Mouse (Mus musculus): ENCODE data around the gene Arid2.
A peak's percentile ranks its signal among the peaks of the same experiment; 100 is the strongest.
"Not testable (repeated sequence)": the region's sequence is repeated elsewhere in the genome, so short reads cannot be mapped to it uniquely, and the experiment has no call there.

The Arid2 gene

DNA sequence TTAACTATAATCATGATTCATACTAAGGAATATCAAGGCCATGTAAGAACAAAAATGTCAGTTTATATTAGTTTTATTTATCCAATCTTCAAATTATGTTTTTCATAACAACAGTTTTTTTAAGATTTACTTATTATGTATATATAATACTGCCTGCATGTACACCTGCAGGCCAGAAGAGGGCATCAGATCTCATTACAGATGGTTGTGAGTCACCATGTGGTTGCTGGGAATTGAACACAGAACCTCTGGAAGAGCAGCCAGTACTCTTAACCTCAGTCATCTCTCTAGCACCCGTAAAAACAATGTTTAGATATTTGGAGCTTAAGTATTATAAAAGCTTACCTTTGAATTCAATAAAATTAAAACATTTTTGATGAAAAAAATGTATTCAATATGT, 146.9 kb downstream of the Arid2 start:
- DNase-seq: no peak

DNA sequence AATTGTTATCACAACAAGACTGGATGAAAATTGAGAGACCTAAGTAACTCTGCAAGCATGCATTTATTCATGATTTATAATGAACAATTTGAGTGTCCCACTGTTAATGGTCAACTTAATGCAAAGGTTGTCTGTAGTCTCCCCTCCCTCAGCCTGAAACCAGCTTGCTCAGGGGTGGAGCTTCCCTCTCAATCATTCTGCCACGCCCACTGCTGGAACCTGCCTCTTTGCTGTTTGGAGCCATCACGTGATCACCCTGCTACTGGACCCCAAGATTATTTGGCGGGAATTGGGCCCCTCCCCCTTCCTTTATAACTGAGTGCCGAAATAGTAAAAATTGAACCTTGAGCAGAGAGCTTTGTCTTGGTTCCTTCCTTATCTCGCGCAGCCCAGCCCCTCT, 154.2 kb downstream of the Arid2 start:
- not testable (repeated sequence) for DNase-seq

GRCm38 (mm10) chr15:96446785-96447184, 159.5 kb downstream of the Arid2 start:
- DNase-seq: no peak

DNA sequence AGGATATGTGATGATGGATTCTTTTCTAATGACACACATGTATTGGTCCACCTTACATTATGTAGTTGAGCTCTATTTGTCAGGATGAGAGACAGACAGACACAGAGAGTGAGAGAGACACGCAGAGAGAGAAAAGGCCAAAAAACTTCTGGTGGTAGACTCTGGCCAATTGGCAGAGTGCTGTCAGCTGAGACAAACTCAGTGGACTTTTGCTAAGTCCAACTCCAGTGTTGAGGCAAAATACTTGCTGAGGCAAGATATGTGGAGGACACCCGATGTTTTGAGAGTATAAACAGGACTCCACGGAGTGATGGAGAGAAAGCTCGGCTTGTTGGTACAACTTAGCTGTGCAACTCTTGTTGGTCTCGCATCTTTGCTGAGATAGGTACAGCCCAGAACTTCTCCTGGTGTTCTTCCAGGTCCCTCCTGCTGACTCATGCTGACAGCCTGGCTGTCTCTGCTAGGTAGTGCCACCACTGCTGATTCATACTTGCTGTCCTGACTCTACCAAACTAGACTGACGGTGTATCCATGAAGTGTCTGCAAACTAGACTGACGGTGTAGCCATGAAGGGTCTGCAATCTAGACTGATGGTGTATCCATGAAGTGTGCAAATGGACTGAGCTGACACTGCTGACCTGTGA, 161.5 kb downstream of the Arid2 start:
- DNase-seq: peak; percentile 26 to 49

- no peak for DNase-seq
These were observed 166.0 kb downstream of the Arid2 start for GRCm38 (mm10) chr15:96453346-96453745.
